Mouse (Mus musculus) erythroid progenitor cell, adult 5-6 weeks (primary cell): ENCODE measurements at regions not wholly inside any gene's neighbourhood (a gene's known extent, or its start where the extent isn't known, plus 50 kb on each side); places are given as distances from the start of the nearest gene placed in this dataset.

ENCODE experiments used
- ATAC-seq: replicated peaks from 2 replicates; pipeline ENCODE4 v1.8.0; 2016; ENCODE audit warnings: moderate number of reproducible peaks, mild to moderate bottlenecking, moderate TSS enrichment, inconsistent platforms; ENCODE audit not compliant: poor library complexity, low FRiP score, severe bottlenecking

DNA sequence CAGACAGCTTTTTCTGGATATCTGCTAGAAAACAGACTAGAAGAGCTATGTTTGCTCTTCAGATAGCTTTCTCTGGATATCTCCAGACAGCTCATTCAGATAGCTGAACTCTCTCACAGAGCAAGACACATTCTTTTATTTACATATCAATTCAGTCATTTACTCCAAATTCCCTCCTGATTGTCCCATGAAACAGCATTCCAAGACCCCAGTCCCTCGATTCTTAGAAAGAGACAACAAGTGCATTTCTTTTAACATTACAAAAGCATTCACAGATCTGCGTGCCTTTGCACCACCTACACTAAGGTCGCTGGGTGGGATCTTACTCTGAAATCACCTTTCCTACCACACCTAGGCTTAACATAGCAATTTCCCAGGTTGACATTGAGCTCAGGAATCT lies 1039.5 kb upstream of the Ddx18 start:
- no peak for ATAC-seq

DNA sequence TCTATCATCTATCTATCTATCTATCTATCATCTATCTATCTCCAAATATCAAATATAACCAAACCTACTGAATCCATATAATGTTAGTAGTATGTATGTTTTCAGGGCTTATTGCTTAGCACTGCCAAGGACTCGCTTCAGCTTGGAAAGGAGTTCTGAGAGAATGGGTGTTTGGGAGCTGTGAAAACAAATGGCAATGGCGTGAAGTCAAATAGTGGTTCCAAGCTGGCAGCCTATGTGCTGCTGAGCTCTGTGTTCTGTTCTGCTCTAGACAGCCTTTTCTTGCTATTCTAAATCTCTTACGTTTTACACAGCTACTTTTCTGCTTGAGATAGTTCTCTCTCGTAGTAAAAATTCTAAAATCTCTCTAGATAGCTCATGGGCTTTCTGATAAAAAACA lies 1008.2 kb upstream of the Ddx18 start:
- ATAC-seq, result no peak

DNA sequence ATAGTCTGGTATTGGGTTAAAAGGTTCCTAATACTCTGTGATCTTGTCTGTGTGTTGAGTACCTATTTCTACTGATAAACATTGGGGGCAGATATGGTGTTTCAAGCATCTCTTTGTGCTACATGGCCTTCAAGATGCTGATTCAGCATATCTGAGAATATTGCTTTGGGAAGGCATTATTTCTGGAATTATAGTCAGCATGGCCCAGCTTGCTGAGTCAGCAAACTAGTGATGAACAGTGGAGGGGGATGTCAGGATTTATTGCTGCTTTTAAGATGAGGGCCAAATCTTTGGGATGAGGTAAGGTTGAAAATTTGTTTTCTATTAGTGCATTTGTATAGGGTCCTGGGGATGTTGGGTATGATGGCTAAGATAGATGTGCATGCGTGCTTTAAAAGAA lies 983.8 kb upstream of the Ddx18 start:
- ATAC-seq, result no peak

- ATAC-seq, result no peak
These were observed 941.8 kb upstream of the Ddx18 start for GRCm38 (mm10) chr1:122509580-122509979.

GRCm38 (mm10) chr1:122501707-122502106 lies 933.9 kb upstream of the Ddx18 start:
- no peak for ATAC-seq

GRCm38 (mm10) chr1:122478003-122478402 lies 910.2 kb upstream of the Ddx18 start:
- no peak for ATAC-seq

- ATAC-seq, result no peak
These were observed 896.1 kb upstream of the Ddx18 start for GRCm38 (mm10) chr1:122463931-122464330.

DNA sequence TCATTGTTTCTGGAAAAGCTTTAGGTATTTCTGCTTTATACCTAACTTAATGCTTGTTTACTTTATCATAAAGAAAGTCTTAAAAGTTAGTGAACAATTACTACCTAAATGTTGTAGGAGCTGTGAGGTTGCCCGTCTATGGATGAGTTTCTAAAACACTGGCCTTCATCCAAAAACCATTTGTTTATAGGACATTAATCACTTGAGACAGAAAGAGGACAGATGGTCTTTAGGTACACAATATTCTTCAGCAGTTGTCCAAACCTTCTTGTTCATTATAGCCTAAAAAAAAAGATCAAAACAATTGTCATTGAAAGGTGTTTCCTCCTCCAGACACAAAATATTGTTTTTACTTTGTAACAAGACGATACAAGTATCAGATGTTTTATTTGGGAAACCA lies 891.3 kb upstream of the Ddx18 start:
- no peak for ATAC-seq

- no peak for ATAC-seq
These were observed 887.1 kb upstream of the Ddx18 start for GRCm38 (mm10) chr1:122454881-122455280.

GRCm38 (mm10) chr1:122453617-122454016 lies 885.8 kb upstream of the Ddx18 start:
- ATAC-seq, result no peak

DNA sequence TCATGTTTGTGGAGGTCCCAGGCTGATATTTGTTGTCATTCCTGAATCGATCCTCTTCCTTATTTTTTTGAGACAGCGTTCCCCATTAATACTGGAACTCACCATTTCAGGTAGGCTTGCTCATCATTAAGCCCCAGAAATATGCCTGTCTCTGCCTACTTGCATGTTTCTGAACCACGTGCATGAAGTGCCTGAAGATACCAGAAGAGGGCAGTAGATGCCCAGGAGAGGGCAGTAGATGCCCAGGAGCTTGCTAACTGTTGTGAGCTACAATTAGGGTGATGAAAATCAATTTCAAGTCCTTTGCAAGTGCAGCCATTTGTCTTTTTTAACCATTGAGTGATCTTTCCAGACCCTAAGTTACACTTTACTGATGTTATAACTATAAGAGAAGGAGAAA lies 871.6 kb upstream of the Ddx18 start:
- ATAC-seq, result no peak

- no peak for ATAC-seq
These were observed 855.7 kb upstream of the Ddx18 start for GRCm38 (mm10) chr1:122423503-122423902.

GRCm38 (mm10) chr1:122396342-122396741 lies 828.6 kb upstream of the Ddx18 start:
- ATAC-seq, result no peak

- no peak for ATAC-seq
These were observed 826.0 kb upstream of the Ddx18 start for GRCm38 (mm10) chr1:122393660-122394355.

- peak; percentile 89 for ATAC-seq
These were observed 789.2 kb upstream of the Ddx18 start for GRCm38 (mm10) chr1:122357015-122357414.

GRCm38 (mm10) chr1:122351530-122351929 lies 783.7 kb upstream of the Ddx18 start:
- ATAC-seq, result no peak

GRCm38 (mm10) chr1:122333267-122333666 lies 765.5 kb upstream of the Ddx18 start:
- no peak for ATAC-seq

GRCm38 (mm10) chr1:122328276-122328675 lies 760.5 kb upstream of the Ddx18 start:
- no peak for ATAC-seq
